Mouse (Mus musculus) ZHBTc4 (cell line): Measurements from ENCODE around the gene Erg.

Experiments
- DNase-seq: peaks from one replicate; pipeline ENCODE4 v3.0.0-alpha.2; 2011; ENCODE audit warnings: low read depth, low spot score

The Erg gene

GRCm38 (mm10) chr16:95390787-95391186 lies 195.6 kb downstream of the Erg start:
- DNase-seq = no peak

DNA sequence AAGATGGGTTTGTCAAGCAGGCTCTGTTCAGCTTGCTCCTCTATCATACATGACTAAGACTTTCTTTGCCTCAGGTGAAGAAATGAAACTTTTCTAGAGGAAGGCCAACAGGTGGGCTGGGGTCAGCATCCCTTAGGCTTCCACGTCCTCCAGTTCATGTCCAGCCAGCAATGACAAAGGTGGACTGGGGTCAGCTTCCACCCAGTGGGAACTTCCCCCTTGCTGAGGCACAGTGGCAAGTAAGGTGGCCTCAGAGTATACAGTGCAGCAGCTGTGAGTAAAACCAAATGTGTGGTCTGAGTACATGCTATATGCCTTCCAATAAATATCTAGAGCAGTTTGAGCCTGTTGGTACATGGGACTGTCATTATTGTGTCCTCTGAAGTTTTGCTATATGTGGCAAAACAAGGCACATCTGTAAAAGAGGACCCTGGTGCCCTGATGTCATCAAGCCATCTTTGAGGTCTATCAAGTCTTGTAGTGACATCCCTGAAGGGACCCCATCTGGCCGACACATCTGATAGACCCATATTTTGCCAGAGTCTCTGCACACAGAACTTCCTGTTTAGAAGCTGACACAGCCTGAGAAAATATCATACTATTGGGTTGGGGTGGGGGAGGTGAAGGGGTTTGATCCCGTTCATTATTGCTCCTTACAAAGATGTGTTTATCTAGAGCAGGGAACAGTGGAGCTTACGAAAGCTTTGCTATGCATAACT lies 197.4 kb downstream of the Erg start:
- DNase-seq = no peak

- DNase-seq = no peak
These were observed 198.1 kb downstream of the Erg start for GRCm38 (mm10) chr16:95388292-95388691.

GRCm38 (mm10) chr16:95387008-95387407 lies 199.4 kb downstream of the Erg start:
- no peak for DNase-seq

- no peak for DNase-seq
These were observed 201.0 kb downstream of the Erg start for GRCm38 (mm10) chr16:95385299-95385973.

- no peak for DNase-seq
These were observed 201.7 kb downstream of the Erg start for GRCm38 (mm10) chr16:95384590-95385148.

GRCm38 (mm10) chr16:95382251-95382650 lies 204.1 kb downstream of the Erg start:
- DNase-seq = no peak

GRCm38 (mm10) chr16:95376834-95377233 lies 209.6 kb downstream of the Erg start:
- DNase-seq = no peak

GRCm38 (mm10) chr16:95376364-95376763 lies 210.0 kb downstream of the Erg start:
- no peak for DNase-seq

DNA sequence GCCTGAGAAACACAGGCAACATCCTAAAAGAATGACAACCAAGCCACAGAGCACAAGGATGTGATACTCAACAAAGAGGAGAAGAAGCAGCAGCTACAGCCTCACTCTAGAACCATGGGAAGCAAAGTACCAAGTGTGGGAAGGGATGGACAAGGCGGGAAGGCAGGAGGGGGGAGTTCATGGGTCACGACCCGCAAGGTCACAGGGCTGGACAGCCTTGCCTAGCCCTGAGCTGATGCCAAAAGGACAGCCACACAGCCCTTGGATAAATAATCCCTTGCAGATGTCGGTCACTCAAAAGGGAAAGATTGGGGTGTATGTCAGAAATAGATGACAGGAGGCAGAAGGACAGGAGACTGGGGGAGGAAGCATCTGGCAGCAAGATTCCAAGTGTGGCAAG lies 211.7 kb downstream of the Erg start:
- no peak for DNase-seq

GRCm38 (mm10) chr16:95372960-95373359 lies 213.4 kb downstream of the Erg start:
- no peak for DNase-seq

DNA sequence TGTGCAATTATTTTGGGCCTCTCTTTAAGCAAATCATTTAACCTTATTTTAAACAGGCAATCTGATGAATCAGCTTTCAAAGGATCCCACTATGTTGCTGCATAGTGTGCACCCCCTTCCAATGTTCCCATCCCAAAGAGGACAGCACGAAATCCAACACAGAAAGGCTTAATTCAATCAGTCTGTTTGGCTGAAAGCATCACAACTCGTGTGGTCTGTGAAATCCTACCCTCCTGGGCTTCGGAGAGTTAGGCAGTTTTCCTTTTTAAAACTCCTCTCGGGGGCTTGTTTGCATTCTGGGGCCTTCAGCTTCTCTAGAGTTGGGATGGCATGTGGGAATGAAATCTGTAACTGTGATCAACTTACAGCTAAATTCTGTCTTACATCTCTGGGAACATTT lies 214.7 kb downstream of the Erg start:
- DNase-seq = no peak

DNA sequence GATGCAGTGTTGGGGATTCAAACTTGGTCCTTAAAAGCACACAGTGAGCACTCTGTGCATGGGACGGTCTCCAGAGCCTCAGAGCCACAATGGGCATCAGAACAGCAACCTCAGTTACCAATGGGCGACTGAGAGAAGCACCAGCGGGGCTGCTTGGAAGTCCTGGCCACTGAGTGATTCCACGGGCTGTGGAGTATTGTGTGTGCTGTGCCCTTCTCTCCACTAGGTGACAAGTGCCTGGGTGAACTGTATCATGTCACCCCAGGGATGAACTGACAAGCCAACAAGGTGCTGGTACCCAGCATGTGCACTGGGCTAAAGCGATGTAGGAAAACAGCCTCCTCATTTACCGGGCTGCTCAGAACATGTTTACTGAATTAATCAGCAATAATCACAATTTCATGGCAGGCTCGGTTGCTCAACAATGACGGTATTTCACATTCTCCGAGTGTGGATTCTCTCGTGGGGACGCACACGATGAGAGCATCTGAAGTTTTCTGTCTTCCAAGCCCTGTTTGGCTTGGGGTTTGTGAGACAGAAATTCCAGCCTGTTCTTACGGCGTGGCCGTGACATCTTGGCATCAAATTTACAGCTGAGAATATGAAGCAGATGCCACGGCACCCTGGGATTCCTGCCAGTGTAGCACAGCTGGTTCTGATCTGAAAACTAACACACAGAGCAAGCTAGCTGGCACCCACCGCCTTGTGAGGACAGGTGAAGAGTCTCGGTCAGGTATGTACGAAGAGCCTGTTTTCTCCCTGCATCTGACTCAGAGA lies 219.2 kb downstream of the Erg start:
- no peak for DNase-seq

DNA sequence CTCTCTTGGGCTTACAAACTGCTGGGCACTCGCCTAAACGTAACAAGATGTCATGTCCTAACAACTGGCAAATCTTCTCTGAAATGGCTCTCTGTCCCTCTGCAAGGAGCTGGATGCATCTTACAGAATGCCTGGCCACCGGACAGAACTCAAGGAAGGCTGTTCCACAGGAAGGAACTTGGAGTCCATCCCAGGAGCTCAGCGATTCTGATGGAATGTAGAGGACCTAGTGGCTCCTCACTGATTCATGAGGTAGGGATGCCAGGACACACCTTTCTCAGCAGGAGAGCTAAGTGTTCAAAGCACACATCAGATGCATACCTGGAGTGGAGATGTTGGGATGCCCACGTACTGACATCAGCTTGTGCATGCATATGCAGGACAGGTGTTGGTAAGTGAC lies 221.2 kb downstream of the Erg start:
- no peak for DNase-seq

DNA sequence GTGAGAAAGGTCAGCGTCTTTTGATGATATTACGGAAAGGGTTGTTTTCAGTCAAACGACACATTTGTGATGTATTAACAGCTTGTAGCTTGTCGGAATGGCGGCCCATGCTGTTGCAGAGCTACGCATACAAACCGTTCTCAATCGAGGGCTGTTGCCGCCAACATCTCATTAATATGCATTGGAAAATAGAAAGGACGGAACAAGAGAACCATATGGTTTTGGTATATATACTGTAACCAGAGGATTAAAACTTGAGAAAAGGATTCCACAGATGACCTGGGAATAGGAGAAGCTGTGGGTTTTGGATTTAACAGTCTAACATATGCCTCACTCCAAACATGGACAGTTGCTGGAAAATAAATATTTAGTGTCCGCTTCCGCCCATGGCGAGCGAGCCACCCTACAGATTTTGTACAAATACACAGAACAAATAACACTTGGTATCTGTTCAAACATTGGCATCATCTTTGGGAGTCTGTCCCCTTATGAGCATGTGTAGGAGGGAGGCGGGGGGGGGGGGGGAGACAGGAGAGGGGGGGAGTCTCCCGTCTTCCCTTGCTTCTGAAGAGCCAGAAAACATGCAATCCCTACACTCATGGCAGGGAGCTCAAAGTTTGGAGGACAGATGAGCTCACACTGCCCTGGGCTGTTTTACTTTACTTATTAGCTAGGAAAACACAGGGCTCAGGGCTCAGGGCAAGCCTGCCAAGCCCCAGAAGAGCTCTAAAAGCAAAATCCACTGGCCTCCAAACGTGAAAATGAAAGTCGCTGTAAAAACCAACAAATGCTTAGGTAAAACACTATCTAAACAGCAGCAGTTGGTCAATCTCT lies 222.5 kb downstream of the Erg start:
- DNase-seq = no peak

GRCm38 (mm10) chr16:95361950-95362349 lies 224.4 kb downstream of the Erg start:
- DNase-seq = no peak

- no peak for DNase-seq
These were observed 225.4 kb downstream of the Erg start for GRCm38 (mm10) chr16:95360940-95361489.

GRCm38 (mm10) chr16:95360214-95360850 lies 226.1 kb downstream of the Erg start:
- no peak for DNase-seq

GRCm38 (mm10) chr16:95356962-95357955 lies 229.1 kb downstream of the Erg start:
- no peak for DNase-seq
